7 mouse cellular contexts compared by ENCODE assay signal in the genomic region with DNA sequence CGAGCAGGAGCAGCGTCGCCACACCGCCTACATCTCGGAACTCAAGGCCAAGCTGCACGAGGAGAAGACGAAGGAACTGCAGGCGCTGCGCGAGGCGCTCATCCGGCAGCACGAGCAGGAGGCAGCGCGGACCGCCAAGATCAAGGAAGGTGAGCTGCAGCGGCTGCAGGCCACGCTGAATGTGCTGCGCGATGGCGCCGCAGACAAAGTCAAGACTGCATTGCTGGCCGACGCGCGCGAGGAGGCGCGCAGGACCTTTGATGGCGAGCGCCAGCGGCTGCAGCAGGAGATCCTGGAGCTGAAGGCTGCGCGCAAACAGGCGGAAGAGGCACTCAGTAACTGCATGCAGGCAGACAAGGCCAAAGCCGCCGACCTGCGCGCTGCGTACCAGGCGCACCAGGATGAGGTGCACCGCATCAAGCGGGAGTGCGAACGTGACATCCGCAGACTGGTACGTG. TPM values are rescaled to one million over a fixed set of nuclear protein-coding genes. Genes with fewer than 3 reads are reported as not detected.
DNase-seq lines count a peak whose midpoint lies in the region; ATAC-seq lines count a peak whose summit lies in the region.

No protein-coding gene starts in this region.

- intact Hi-C loops in left cerebral cortex, postnatal 10 days (cut with DNase I), result no loop called here

- H3K27me3 ChIP-seq in megakaryocyte, embryonic 14.5 days (replicated peaks), result peaks cover 36% of the 10 kb centered on the region
- H3K27me3 ChIP-seq in hindbrain, embryonic 15.5 days, result 0 out of 2 replicates have a peak, but pooled peaks cover 13% of the 10 kb centered on the region
- peaks cover 32% of the 10 kb centered on the region for H3K27me3 ChIP-seq in neural tube, embryonic 15.5 days (replicated peaks)

- under 1% methylated on average over 47 of the region's 47 CpGs for WGBS in hindbrain, embryonic 15.5 days
- 1% methylated on average over 46 of the region's 47 CpGs for WGBS in neural tube, embryonic 15.5 days

- peak; percentile 71 to 76 for DNase-seq in cerebellum, postnatal 14 days
- DNase-seq in spleen, postnatal 36 days (ENCODE audit: low spot score in 2 of 2), result no peak
- DNase-seq in left cerebral cortex, postnatal 10 days (ENCODE audit: extremely low spot score in 1 of 2, low spot score in 2 of 2), result no peak

- H3K27ac ChIP-seq in hindbrain, embryonic 15.5 days (replicated peaks), result peak overlapping the region; percentile 20; the same call in 1 of the 2 replicates
- H3K27ac ChIP-seq in neural tube, embryonic 15.5 days (replicated peaks), result peak overlapping the region; percentile 56; the same call in 1 of the 2 replicates

- H3K9ac ChIP-seq in hindbrain, embryonic 15.5 days, result no peak overlapping the region
- H3K9ac ChIP-seq in neural tube, embryonic 15.5 days (replicated peaks), result no peak overlapping the region

- H3K36me3 ChIP-seq in megakaryocyte, embryonic 14.5 days (replicated peaks; ENCODE audit: low read length), result no peaks in the 10 kb centered on the region
- 0 out of 2 replicates have a peak, but pooled peaks cover 4% of the 10 kb centered on the region for H3K36me3 ChIP-seq in hindbrain, embryonic 15.5 days
- peaks cover 10% of the 10 kb centered on the region; the same call in 1 of the 2 replicates for H3K36me3 ChIP-seq in neural tube, embryonic 15.5 days

- ATAC-seq in megakaryocyte, adult 5-6 weeks (ENCODE audit: poor library complexity, severe bottlenecking), result no peak
- peak; percentile 59 for ATAC-seq in hindbrain, embryonic 15.5 days (ENCODE audit: low FRiP score, low read depth)
- peak; percentile 51; the same call in 1 of the 2 replicates for ATAC-seq in neural tube, embryonic 15.5 days (ENCODE audit: low FRiP score)

- peak overlapping the region; percentile 49 for H3K4me2 ChIP-seq in hindbrain, embryonic 15.5 days
- peak overlapping the region; percentile 55 for H3K4me2 ChIP-seq in neural tube, embryonic 15.5 days

- no peaks in the 10 kb centered on the region for H3K9me3 ChIP-seq in megakaryocyte, embryonic 14.5 days
- no peaks in the 10 kb centered on the region for H3K9me3 ChIP-seq in hindbrain, embryonic 15.5 days
- H3K9me3 ChIP-seq in neural tube, embryonic 15.5 days (replicated peaks), result no peaks in the 10 kb centered on the region

- peak overlapping the region; percentile 75 for H3K4me3 ChIP-seq in megakaryocyte, embryonic 14.5 days (replicated peaks)
- H3K4me3 ChIP-seq in hindbrain, embryonic 15.5 days, result peak overlapping the region; percentile 18
- peak overlapping the region; percentile 25 for H3K4me3 ChIP-seq in neural tube, embryonic 15.5 days (replicated peaks)

- H3K4me1 ChIP-seq in megakaryocyte, embryonic 14.5 days, result peaks cover 6% of the 10 kb centered on the region; the same call in 1 of the 2 replicates
- peaks cover 10% of the 10 kb centered on the region for H3K4me1 ChIP-seq in hindbrain, embryonic 15.5 days (replicated peaks)
- peaks cover 11% of the 10 kb centered on the region for H3K4me1 ChIP-seq in neural tube, embryonic 15.5 days

RNA-seq across cellular contexts. Expression of a gene that starts 6.0 kb away (rescaled TPM):
- not detected in 2 replicates for polyA plus RNA-seq in megakaryocyte, embryonic 14.5 days (2012; ENCODE audit: insufficient read depth, low replicate concordance)
- not detected in 2 replicates for total RNA-seq in megakaryocyte, adult 5-6 weeks (2015)
- 0.20 TPM in 1 of 2 replicates, not detected in the other for total RNA-seq in megakaryocyte, adult 5-6 weeks (2017)
- polyA plus RNA-seq in hindbrain, embryonic 15.5 days (2015; fragmentation: Nextera tagmentation; extraction: Ambion mirVana), result 1.5 and 2.2 TPM in 2 replicates
- polyA plus RNA-seq in neural tube, embryonic 15.5 days (2015; fragmentation: Nextera tagmentation; extraction: Ambion mirVana), result 1.3 and 2.1 TPM in 2 replicates
- total RNA-seq in left cerebral cortex, postnatal 10 days (2021), result 10 to 100 TPM; 22.5 to 25.5 TPM

Comparison
In these comparisons a context has a peak if more than half of its experiments do, and no peak if none do; other contexts are left out.
1. H3K4me3 ChIP-seq: peak in every context shown above with its lines; median percentile 75 in megakaryocyte, embryonic 14.5 days; 25 in neural tube, embryonic 15.5 days; 18 in hindbrain, embryonic 15.5 days.
2. DNase-seq: peak in cerebellum, postnatal 14 days (2 of 2); none in spleen, postnatal 36 days (0 of 2) and left cerebral cortex, postnatal 10 days (0 of 2).